Mouse (Mus musculus): ENCODE measurements at regions not wholly inside any gene's neighbourhood (a gene's known extent, or its start where the extent isn't known, plus 50 kb on each side); places are given as distances from the start of the nearest gene placed in this dataset.

DNA sequence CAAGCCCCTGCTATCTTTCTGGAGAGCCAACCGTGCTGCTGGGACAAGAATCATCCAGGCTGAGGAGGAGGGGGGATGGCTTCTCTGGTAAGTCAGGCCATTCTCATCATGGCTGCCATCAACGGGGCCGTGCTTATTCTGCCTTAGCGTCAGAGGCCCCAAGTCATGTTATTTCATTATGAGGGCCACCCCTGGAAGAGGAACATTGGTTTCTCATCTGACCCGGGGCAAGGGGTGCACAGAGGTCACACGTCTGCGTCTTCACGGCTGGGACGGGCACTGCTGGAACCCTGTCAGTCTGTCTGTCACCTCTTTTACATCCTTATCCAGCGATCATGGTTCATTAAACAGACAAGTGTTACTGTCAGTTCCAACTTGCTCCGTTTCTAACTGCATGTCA, 92.4 kb upstream of the Unc5b start:
- 67% methylated on average over 11 of the region's 11 CpGs for whole genome bisulfite sequencing (ENCODE audit: insufficient replicate concordance)
- no peak overlapping the region for H3K4me3 ChIP-seq (replicated peaks)
- H3K4me2 ChIP-seq: no peak overlapping the region

DNA sequence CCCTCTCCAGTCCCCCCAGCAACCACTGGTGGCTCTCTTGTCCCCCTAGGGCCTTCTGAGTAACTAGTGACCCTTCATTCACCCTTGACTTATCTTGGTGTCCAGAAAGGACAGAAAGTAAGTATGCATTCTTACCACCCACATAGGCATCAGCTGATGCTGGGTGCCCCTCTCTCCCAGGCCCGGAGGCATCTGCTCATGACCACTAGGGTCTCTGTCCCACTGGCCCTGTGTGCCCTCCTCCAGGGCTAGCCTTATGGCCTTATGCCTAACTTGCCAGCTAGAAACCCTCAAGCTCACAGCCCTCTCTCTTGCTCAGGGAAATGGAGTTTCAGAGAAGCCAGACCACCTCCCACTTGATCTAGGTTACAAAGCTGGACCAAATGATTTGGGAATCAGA, 89.2 kb upstream of the Unc5b start:
- no peak for ATAC-seq (ENCODE audit: insufficient read depth)
- Histone ChIP-seq H3K9ac (no peak overlapping the region), H3K27ac (replicated peaks) (no peak overlapping the region), H3K27me3 (no peaks in the 10 kb centered on the region), H3K9me3 (replicated peaks) (no peaks in the 10 kb centered on the region), H3K36me3 (replicated peaks) (no peaks in the 10 kb centered on the region), H3K4me3 (replicated peaks) (no peak overlapping the region), H3K4me1 (replicated peaks) (0 out of 2 replicates have a peak, but pooled peaks cover 2% of the 10 kb centered on the region), H3K4me2 (no peak overlapping the region)
- 70% methylated on average over 1 of the region's 1 CpGs for WGBS (ENCODE audit: insufficient replicate concordance)

More for the DNA sequence above, 92.4 kb upstream of the Unc5b start:
- no peaks in the 10 kb centered on the region for H3K27me3 ChIP-seq
- ATAC-seq (ENCODE audit: insufficient read depth): no peak
- H3K27ac ChIP-seq (replicated peaks): no peak overlapping the region
- H3K9me3 ChIP-seq (replicated peaks): no peaks in the 10 kb centered on the region
- no peak overlapping the region for H3K9ac ChIP-seq
- 0 out of 2 replicates have a peak, but pooled peaks cover 11% of the 10 kb centered on the region for H3K4me1 ChIP-seq (replicated peaks)
- no peaks in the 10 kb centered on the region for H3K36me3 ChIP-seq (replicated peaks)

DNA sequence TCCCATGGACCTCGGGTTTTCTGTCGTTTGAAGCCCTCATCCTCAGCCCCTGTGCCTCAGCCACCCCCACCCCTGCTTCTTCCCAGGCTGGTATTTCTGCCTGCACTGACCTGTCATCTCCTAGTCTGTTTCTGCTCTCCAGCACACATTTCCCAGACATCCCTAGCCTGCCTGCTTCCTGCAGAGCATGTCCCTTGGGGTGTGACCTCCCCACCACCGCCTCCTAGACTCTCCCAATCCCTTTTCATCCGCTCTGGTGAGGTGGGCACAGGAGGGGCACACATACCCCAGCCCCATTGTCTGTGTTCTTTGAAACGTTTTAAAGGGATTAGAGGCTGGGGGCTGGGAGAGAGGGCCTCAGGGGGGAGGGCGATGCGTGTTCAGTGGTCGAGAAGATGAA, 86.6 kb upstream of the Unc5b start:
- no peak overlapping the region for H3K4me3 ChIP-seq (replicated peaks)
- no peak overlapping the region for H3K27ac ChIP-seq (replicated peaks)
- H3K9me3 ChIP-seq (replicated peaks): no peaks in the 10 kb centered on the region
- ATAC-seq (ENCODE audit: insufficient read depth): no peak
- H3K4me1 ChIP-seq (replicated peaks): no peaks in the 10 kb centered on the region
- WGBS (ENCODE audit: insufficient replicate concordance): 39% methylated on average over 8 of the region's 8 CpGs
- H3K9ac ChIP-seq: no peak overlapping the region
- no peaks in the 10 kb centered on the region for H3K27me3 ChIP-seq
- no peaks in the 10 kb centered on the region for H3K36me3 ChIP-seq (replicated peaks)
- no peak overlapping the region for H3K4me2 ChIP-seq

DNA sequence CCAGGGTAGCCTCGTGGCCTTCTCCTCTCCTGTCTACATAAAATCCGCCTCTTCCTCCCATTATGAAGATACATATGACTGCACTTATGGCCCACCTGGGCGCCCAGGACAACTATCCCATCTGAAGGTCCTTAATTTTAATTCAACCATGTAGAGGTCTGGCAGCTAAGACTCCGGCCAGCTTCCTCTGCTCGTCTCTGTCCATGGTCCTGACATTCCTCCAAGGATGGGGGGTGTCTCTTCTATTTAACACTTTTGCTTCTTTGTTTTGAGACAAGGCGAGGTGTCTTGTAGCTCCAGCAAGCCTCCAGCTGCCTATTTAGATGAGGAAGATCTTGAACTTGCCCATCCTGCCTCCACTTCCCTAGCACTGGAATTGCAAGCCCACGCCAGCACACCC, 83.0 kb upstream of the Unc5b start:
- H3K9me3 ChIP-seq (replicated peaks): no peaks in the 10 kb centered on the region
- H3K4me3 ChIP-seq (replicated peaks): no peak overlapping the region
- WGBS (ENCODE audit: insufficient replicate concordance): 16% methylated on average over 7 of the region's 7 CpGs
- H3K27me3 ChIP-seq: no peaks in the 10 kb centered on the region
- no peak overlapping the region for H3K9ac ChIP-seq
- H3K36me3 ChIP-seq (replicated peaks): no peaks in the 10 kb centered on the region
- no peaks in the 10 kb centered on the region for H3K4me1 ChIP-seq (replicated peaks)
- no peak overlapping the region for H3K27ac ChIP-seq (replicated peaks)
- ATAC-seq (ENCODE audit: insufficient read depth): no peak
- no peak overlapping the region for H3K4me2 ChIP-seq

DNA sequence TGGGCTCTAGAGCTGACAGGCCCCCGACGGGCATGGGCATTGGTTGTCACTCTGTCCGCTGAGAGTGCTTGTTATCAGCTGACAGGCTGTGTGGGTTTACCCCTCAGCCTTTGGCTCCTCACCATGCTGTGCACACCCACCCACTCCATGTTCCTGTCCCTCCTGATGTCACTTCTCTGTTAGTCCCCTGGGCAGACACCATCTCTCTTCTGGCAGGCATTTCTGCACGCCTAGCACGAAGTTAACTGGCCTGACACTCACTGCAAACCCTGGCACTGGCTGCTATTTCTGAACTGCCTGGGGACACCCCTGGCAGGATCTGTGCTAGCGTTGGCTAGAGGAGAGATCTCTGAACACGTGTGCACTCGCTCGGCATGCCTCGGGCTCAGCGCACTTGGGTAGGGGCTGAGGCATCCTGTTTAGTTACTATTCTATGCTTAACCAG, 82.1 kb upstream of the Unc5b start:
- H3K9me3 ChIP-seq (replicated peaks): no peaks in the 10 kb centered on the region
- H3K27me3 ChIP-seq: no peaks in the 10 kb centered on the region
- H3K9ac ChIP-seq: no peak overlapping the region
- ATAC-seq (ENCODE audit: insufficient read depth): no peak
- no peak overlapping the region for H3K4me3 ChIP-seq (replicated peaks)
- no peak overlapping the region for H3K27ac ChIP-seq (replicated peaks)
- no peaks in the 10 kb centered on the region for H3K4me1 ChIP-seq (replicated peaks)
- H3K36me3 ChIP-seq (replicated peaks): no peaks in the 10 kb centered on the region
- 75% methylated on average over 11 of the region's 11 CpGs for WGBS (ENCODE audit: insufficient replicate concordance)
- H3K4me2 ChIP-seq: no peak overlapping the region

DNA sequence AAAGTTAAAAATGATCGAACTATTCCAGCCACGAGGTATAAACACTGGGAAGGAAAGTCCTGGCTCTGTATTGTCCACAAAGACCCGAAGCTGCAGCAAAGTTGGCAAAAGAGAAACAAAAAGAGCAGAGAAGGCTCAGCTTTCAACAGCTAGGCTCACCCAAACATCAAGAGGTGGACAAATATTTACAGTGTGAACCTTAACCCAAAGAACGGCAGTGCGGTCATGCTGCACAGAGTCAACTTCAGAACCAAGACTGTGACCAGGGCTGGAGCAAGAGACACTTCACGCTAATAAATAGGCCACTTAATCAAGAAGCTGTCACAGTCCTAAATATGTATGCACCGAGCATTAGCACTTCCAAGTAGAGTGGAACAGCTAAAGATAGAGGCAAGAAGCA, 73.0 kb upstream of the Unc5b start:
- Histone ChIP-seq H3K27me3 (no peaks in the 10 kb centered on the region), H3K27ac (replicated peaks) (no peak overlapping the region), H3K36me3 (replicated peaks) (no peaks in the 10 kb centered on the region), H3K4me1 (replicated peaks) (no peaks in the 10 kb centered on the region), H3K4me2 (no peak overlapping the region), H3K4me3 (replicated peaks) (no peak overlapping the region), H3K9me3 (replicated peaks) (no peaks in the 10 kb centered on the region), H3K9ac (no peak overlapping the region)
- 59% methylated on average over 7 of the region's 7 CpGs for WGBS (ENCODE audit: insufficient replicate concordance)
- ATAC-seq (ENCODE audit: insufficient read depth): no peak

DNA sequence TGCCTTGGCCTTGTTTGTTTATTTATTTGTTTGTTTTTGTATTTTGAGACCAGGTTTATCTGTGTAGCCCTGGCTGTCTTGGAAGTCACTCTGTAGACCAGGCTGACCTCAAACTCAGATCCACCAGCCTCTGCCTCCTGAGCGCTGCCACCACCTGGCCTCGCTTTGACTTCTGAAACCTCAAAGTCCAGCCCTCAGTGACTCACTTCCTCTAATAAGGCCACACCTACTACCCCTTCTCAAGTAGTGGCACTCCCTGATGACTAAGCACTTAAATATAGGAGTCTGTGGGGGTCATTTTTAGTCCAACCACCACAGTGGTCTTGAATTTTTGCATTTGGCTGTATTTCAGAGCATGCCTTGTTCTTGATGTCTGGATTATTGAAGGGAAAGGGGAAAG, 69.6 kb upstream of the Unc5b start:
- H3K36me3 ChIP-seq (replicated peaks): no peaks in the 10 kb centered on the region
- H3K4me1 ChIP-seq (replicated peaks): no peaks in the 10 kb centered on the region
- H3K4me3 ChIP-seq (replicated peaks): no peak overlapping the region
- ATAC-seq (ENCODE audit: insufficient read depth): no peak
- 34% methylated on average over 2 of the region's 2 CpGs for WGBS (ENCODE audit: insufficient replicate concordance)
- H3K9me3 ChIP-seq (replicated peaks): no peaks in the 10 kb centered on the region
- no peaks in the 10 kb centered on the region for H3K27me3 ChIP-seq
- H3K4me2 ChIP-seq: no peak overlapping the region
- no peak overlapping the region for H3K9ac ChIP-seq
- no peak overlapping the region for H3K27ac ChIP-seq (replicated peaks)

DNA sequence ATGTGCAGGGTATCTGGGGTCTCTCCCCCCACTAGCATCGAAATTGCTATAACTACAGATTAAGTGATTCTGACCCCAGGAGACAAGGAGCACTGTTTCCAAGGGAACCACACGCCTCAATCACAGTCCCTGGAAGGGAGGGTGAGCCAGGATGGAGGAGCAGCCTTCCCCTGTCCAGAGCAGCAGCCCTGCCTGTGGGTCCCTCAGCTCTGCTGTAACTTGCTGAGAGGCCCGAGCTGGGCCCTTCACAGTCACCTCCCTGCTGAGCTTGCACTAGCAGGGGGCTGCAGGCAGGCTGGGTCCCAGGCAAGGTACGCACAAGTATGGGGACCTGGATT, 62.4 kb upstream of the Unc5b start:
- ATAC-seq (ENCODE audit: insufficient read depth): no peak
- no peak overlapping the region for H3K4me2 ChIP-seq
- H3K27ac ChIP-seq (replicated peaks): no peak overlapping the region
- H3K9ac ChIP-seq: no peak overlapping the region
- no peak overlapping the region for H3K4me3 ChIP-seq (replicated peaks)
- no peaks in the 10 kb centered on the region for H3K4me1 ChIP-seq (replicated peaks)
- no peaks in the 10 kb centered on the region for H3K9me3 ChIP-seq (replicated peaks)
- H3K36me3 ChIP-seq (replicated peaks): no peaks in the 10 kb centered on the region
- 53% methylated on average over 4 of the region's 4 CpGs for WGBS (ENCODE audit: insufficient replicate concordance)
- H3K27me3 ChIP-seq: no peaks in the 10 kb centered on the region

DNA sequence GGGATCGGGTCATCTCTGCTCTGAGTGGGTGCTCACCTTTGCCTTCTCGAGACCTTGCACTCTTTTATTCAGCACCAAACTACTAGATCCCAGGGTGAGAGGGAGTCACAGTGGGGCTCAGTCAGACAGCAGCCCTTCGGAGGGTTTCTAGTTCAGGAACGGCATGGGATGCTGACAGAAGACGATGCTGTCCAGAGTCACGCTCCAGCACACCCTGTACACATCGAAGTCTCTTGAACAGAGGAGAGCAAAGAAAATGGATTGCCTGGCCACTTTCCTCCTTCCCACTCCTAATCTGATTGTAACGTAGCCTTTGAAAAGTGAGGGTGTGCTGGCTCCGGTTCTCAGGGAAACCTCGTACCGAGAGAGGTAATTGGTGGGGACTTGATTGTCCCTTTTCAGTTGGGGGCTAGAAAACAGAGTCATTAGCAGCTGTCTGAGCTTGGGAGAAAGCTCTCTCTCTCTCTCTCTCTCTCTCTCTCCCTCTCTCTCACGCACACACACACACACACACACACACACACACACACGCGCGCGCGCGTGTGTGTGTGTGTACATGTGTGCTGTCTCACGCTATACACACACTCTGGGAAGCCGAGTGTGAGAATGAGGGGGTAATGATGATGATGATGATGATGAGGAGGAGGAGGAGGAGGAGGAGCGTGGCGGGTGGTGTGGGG, 61.9 kb upstream of the Unc5b start:
- 66% methylated on average over 22 of the region's 22 CpGs for WGBS (ENCODE audit: insufficient replicate concordance)
- no peak overlapping the region for H3K27ac ChIP-seq (replicated peaks)
- H3K9ac ChIP-seq: no peak overlapping the region
- no peak for ATAC-seq (ENCODE audit: insufficient read depth)
- no peaks in the 10 kb centered on the region for H3K27me3 ChIP-seq
- no peaks in the 10 kb centered on the region for H3K36me3 ChIP-seq (replicated peaks)
- no peaks in the 10 kb centered on the region for H3K9me3 ChIP-seq (replicated peaks)
- H3K4me3 ChIP-seq (replicated peaks): no peak overlapping the region
- no peak overlapping the region for H3K4me2 ChIP-seq
- H3K4me1 ChIP-seq (replicated peaks): 0 out of 2 replicates have a peak, but pooled peaks cover 2% of the 10 kb centered on the region

DNA sequence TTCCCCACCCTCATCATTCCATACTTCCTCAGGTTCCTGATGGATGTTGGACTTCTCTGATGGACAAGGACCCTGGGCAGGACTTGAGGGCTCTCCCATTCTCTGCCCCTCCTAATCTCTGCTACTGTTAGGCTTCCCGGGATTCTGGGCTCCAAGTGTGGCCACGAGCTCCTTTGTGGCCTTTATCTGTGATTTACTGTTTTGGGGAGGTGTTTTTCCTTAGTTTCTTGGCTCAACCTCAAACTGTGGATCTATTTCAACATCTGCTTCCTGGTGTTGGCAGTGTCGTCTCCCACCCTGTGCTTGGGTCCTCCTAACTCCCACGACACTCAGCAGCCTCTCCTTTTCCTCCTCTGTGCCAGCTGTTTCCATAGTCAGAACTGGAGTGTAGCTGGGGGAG, 61.3 kb upstream of the Unc5b start:
- no peaks in the 10 kb centered on the region for H3K27me3 ChIP-seq
- H3K9me3 ChIP-seq (replicated peaks): no peaks in the 10 kb centered on the region
- WGBS (ENCODE audit: insufficient replicate concordance): 8% methylated on average over 4 of the region's 4 CpGs
- no peak overlapping the region for H3K4me2 ChIP-seq
- no peaks in the 10 kb centered on the region for H3K36me3 ChIP-seq (replicated peaks)
- no peak overlapping the region for H3K4me3 ChIP-seq (replicated peaks)
- no peak for ATAC-seq (ENCODE audit: insufficient read depth)
- no peak overlapping the region for H3K9ac ChIP-seq
- H3K27ac ChIP-seq (replicated peaks): no peak overlapping the region
- 0 out of 2 replicates have a peak, but pooled peaks cover 2% of the 10 kb centered on the region for H3K4me1 ChIP-seq (replicated peaks)

DNA sequence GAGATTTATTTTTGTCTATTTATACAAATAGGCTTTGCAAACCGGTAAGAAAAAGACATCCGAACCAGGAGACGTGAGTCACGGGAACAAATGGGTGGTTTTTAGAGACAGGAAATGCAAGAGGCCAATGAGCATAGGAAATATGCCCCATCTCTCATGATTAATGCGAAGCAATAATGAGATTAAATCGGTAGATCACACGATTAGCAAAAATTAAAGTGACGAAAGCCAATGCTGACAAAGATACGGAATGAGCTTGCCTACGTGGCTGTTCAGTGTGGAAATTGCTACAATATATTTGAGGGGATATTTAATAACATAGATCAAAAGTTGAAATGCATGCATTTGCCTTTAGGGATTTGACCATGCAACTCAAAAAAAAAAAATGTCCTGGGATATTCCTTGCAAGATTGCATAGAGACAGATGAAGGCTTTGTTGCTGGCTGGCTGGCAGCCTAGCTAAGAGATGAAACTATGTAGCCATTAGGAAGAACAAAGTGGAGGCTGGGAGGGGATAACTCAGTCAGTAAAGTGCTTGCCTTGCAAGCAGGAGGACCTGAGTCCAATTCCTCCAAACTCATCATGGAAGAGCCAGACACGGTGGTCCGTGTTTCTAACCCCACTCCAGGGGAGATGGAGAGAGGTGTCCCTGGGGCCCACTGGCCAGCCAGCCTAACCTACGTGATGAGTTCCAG, 60.2 kb upstream of the Unc5b start:
- Histone ChIP-seq H3K9me3 (replicated peaks) (no peaks in the 10 kb centered on the region), H3K4me1 (replicated peaks) (0 out of 2 replicates have a peak, but pooled peaks cover 2% of the 10 kb centered on the region), H3K36me3 (replicated peaks) (no peaks in the 10 kb centered on the region), H3K4me3 (replicated peaks) (no peak overlapping the region), H3K27ac (replicated peaks) (no peak overlapping the region), H3K27me3 (no peaks in the 10 kb centered on the region), H3K9ac (no peak overlapping the region), H3K4me2 (no peak overlapping the region)
- no peak for ATAC-seq (ENCODE audit: insufficient read depth)
- 69% methylated on average over 13 of the region's 13 CpGs for WGBS (ENCODE audit: insufficient replicate concordance)

DNA sequence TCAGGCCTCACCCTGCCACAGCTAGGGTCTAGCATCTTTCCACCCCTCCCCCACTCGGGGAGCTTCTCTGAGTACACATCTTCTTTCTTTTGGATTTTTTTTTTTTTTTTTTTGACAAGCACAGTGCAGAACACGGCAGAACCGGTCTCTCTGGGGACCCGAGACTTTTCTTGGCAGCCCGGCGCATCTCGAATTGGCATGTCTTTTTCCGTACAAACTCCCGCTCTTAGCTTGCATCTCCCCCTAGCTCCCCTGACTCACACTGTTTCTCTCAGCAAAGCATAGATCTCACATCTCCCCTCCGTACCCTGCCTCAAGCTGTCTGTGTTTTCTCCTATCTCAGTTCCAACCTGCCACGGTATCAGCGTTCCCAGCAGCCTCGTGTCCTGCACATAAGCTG, 58.4 kb upstream of the Unc5b start:
- no peak for ATAC-seq (ENCODE audit: insufficient read depth)
- 0 out of 2 replicates have a peak, but pooled peaks cover 2% of the 10 kb centered on the region for H3K4me1 ChIP-seq (replicated peaks)
- H3K27ac ChIP-seq (replicated peaks): no peak overlapping the region
- H3K4me3 ChIP-seq (replicated peaks): no peak overlapping the region
- 77% methylated on average over 13 of the region's 13 CpGs for WGBS (ENCODE audit: insufficient replicate concordance)
- no peaks in the 10 kb centered on the region for H3K36me3 ChIP-seq (replicated peaks)
- no peak overlapping the region for H3K4me2 ChIP-seq
- H3K9me3 ChIP-seq (replicated peaks): no peaks in the 10 kb centered on the region
- no peaks in the 10 kb centered on the region for H3K27me3 ChIP-seq
- no peak overlapping the region for H3K9ac ChIP-seq
